Mouse (Mus musculus) embryonic facial prominence, embryonic 10.5 days (tissue): ENCODE measurements around the gene Ulbp1. TPM values are rescaled to one million over a fixed set of nuclear protein-coding genes. Genes with fewer than 3 reads are reported as not detected.
"Not testable (repeated sequence)": the region's sequence is repeated elsewhere in the genome, so short reads cannot be mapped to it uniquely, and the experiment has no call there.

Source experiments
- DNase-seq: peaks from one replicate; pipeline ENCODE4 v3.0.0-alpha.2; 2017; ENCODE audit warnings: low spot score
- H3K27ac ChIP-seq: fragments of 300-500 bp; sonication (generic); replicated peaks from 2 replicates; pipeline ENCODE4 v1.5.1; 2016; ENCODE audit warnings: mild to moderate bottlenecking
- H3K27me3 ChIP-seq: fragments of 300-500 bp; sonication (generic); replicated peaks from 2 replicates; pipeline ENCODE4 v1.6.1; 2016; ENCODE audit warnings: low read depth, mild to moderate bottlenecking; ENCODE audit not compliant: poor library complexity, severe bottlenecking
- H3K36me3 ChIP-seq: fragments of 300-500 bp; sonication (generic); replicated peaks from 2 replicates; pipeline ENCODE4 v1.6.1; 2016; ENCODE audit warnings: mild to moderate bottlenecking, moderate library complexity
- H3K4me1 ChIP-seq: fragments of 300-500 bp; sonication (generic); 2 replicates; pipeline ENCODE4 v1.6.1; 2016
- H3K4me3 ChIP-seq: fragments of 300-500 bp; sonication (generic); 2 replicates; pipeline ENCODE4 v1.5.1; 2016; ENCODE audit warnings: mild to moderate bottlenecking, moderate library complexity
- H3K9me3 ChIP-seq: fragments of 300-500 bp; sonication (generic); 2 replicates; pipeline ENCODE4 v1.6.1; 2016; ENCODE audit warnings: mild to moderate bottlenecking
- WGBS: fragments of 180-500 bp; shearing (Covaris S2); methylation state at CpG from one replicate; pipeline ENCODE4 v1.1.7; 2016; 5-methylcytosine and 5-hydroxymethylcytosine counted together
- polyA plus RNA-seq: library from polyadenylated mRNA; unstranded; fragments of >200 nt; fragmentation: Nextera tagmentation; extraction: Ambion mirVana; gene quantifications from 2 replicates; pipeline ENCODE4 v1.2.1, GENCODE M21; 2016

The Ulbp1 gene
- 0.86 and 0.93 TPM in 2 replicates for polyA plus RNA-seq

DNA sequence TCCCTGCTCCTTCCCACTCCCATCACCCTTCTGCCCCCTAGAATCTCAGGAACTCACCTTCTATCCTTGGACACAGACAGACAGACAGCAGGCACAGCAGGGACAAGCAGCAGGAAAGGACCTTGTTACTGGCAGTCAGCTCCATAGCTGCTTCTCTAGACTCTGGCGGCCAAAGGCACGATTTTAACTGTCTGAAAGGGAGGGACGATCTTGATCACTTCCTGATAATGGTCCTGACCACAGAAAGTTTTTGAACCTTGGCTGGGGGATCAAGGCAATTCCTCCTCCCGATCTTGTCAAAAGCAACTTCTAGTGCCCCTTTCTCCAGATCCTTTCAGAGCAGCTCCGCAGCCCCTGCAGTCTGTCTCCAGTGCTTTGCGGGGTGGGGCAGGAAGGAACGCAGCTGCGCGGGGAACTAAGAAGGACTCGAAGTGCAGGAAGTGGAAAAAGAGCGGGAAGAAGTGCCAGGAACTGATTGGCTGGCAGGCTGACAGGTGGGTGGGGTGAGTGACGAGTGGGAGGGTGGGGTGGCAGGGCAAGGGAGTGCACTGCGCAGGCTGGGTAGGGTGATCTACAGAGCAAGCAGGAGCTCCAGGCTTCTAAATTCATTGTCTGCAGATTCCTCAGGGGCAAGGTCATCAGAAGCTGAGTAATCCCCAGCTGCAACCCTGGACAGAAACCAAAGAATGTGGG, at the start of gene Ulbp1:
Gene Ulbp1 (minus strand): TSS at position 442 of the 693 bp plus-strand sequence.
- Histone ChIP-seq H3K9me3 (no peaks in the 10 kb centered on the region; the same call in 1 of the 2 replicates), H3K36me3 (no peaks in the 10 kb centered on the region), H3K4me3 (no peak within 1 kb of the TSS), H3K27me3 (no peaks in the 10 kb centered on the region), H3K4me1 (no peaks in the 10 kb centered on the region), H3K27ac (no peak within 1 kb of the TSS)
- WGBS, result 76% methylated on average over 13 of the region's 13 CpGs
- DNase-seq, result peak; percentile 19

DNA sequence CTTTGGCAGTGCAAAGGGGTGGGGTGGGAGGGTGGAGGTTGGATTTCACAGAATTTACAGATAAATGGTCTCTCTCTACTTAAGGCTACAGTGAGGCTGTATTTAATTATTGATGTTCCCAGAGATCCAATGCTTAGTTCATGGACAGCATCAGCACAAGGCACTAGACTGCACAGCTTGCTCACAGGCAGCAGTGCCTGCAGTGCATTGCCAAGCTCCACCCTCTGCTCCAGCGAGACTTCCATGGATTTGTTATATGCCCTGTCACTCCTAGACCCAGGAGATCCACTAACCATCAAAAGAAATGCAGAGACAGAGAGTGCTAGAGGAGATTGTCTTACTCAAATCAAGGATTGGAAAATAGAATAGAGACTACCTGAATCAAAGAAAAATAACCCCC, 24.7 kb upstream of the Ulbp1 start:
- not testable (repeated sequence) for H3K27ac ChIP-seq, H3K27me3 ChIP-seq, H3K4me3 ChIP-seq, DNase-seq, H3K4me1 ChIP-seq, H3K36me3 ChIP-seq, H3K9me3 ChIP-seq
- WGBS, result 34% methylated on average over 1 of the region's 1 CpGs

DNA sequence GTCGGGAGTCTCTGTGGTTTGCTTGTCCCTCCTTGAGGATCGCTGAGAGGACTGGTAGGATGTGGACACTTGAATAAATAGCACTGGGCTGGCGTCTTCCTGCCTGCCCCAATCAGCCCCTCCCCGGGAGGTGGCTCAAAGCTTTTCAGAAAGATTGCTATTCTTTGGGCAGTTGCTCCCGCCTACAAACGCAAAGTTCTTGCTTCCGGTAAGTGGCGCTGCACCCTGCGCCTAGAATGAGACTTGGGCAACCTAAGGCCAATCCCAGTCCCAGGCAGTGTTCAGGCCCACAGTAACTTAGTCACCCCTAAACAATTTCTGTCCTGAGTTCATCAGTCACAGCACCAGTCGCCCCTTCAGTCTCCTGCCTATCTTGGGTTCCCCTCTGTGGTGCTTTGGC, 18.9 kb upstream of the Ulbp1 start:
- not testable (repeated sequence) for H3K27ac ChIP-seq, H3K36me3 ChIP-seq, H3K4me1 ChIP-seq, H3K9me3 ChIP-seq
- H3K27me3 ChIP-seq, result peaks cover 25% of the 10 kb centered on the region
- peak overlapping the region; percentile 35 for H3K4me3 ChIP-seq
- DNase-seq, result peak; percentile 22
- WGBS, result 5% methylated on average over 10 of the region's 10 CpGs

DNA sequence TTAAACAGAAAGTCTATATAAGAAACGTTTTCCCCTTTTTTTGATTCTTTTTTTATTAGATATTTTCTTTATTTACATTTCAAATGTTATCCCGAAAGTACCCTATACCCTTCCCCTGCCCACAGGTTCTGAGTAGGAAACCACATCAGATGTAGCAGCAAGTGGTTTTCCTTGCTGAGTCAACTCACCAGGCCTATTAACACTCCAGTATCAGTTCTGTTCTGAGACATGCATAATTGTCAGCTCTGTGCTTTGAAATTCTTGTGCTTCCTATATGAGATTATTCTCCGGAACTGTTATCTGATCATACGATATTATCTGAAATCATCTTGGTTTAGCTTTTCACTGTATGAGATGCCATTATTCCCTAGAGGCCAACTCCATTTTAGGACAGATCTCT, 10.2 kb upstream of the Ulbp1 start:
- Histone ChIP-seq H3K27me3 (no peaks in the 10 kb centered on the region), H3K4me3 (no peak overlapping the region), H3K9me3 (0 out of 2 replicates have a peak, but pooled peaks cover 6% of the 10 kb centered on the region), H3K27ac (no peak overlapping the region), H3K36me3 (no peaks in the 10 kb centered on the region), H3K4me1 (no peaks in the 10 kb centered on the region)
- 68% methylated on average over 4 of the region's 4 CpGs for WGBS
- no peak for DNase-seq

DNA sequence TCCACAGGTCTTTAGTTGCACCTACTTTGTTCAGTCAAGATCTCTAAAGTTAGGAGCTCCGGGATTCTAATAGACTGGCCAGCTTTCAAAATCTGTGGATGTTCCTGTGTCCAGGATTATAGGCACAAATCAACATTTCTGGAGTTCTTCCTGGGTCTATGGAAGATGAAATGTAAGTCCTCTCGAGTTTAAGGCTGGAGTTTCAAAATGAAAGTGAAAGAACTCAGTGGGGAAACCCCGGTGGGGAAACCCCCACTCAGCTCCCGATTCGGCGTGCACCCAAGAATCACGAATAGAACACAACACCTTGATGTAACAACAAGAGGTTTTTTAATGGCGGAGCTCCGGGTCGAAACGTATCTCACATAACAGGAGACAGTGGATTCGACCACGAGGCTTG, 787 bp upstream of the Ulbp1 start:
- 93% methylated on average over 7 of the region's 13 CpGs for WGBS

DNA sequence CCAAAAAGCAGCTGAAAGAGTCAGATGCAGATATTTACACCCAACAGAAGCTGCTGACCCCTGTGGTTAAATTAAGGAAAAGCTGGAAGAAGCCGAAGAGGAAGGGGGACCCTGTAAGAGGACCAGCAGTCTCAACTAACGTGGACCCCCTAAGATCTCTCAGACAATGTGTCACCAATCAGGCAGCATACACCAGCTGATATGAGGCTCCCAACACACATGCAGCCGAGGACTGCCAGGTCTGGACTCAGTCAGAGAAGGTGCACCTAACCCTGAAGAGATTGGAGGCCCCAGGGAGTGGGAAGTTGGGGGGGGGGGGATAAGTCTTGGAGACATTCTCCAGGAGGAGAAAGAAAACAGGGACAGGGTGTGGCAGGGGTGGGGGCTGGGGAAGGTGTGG, 1.8 kb downstream of the Ulbp1 start:
- Histone ChIP-seq H3K36me3 (no peaks in the 10 kb centered on the region), H3K9me3 (no peaks in the 10 kb centered on the region; the same call in 1 of the 2 replicates), H3K4me1 (no peaks in the 10 kb centered on the region), H3K27ac (no peak overlapping the region), H3K4me3 (no peak overlapping the region), H3K27me3 (no peaks in the 10 kb centered on the region)
- WGBS, result 70% methylated on average over 3 of the region's 3 CpGs
- no peak for DNase-seq

More for the DNA sequence above, 787 bp upstream of the Ulbp1 start:
- DNase-seq, H3K4me1 ChIP-seq, H3K9me3 ChIP-seq, H3K4me3 ChIP-seq, H3K27me3 ChIP-seq, H3K36me3 ChIP-seq, H3K27ac ChIP-seq: not testable (repeated sequence)

DNA sequence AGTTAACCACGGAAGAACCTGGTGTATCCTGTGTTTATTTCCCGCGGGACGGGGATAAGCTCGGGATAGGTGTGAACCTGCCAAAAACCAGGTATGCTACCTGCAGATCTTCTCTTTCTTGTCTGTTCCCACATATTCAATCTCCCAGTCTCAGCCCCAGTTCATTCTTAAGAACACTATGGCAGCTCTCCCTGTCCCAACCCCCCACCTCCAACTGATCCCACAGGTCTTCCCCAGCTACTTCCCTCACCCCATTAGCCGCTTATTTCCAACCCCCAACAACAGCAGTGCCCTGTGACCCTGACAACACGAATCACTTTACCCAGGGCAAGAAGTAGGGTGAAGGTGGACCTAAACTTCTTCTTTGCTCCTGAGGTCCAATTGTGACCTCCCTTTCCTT, 3.0 kb downstream of the Ulbp1 start:
- 16% methylated on average over 7 of the region's 7 CpGs for WGBS
- Histone ChIP-seq H3K9me3 (no peaks in the 10 kb centered on the region; the same call in 1 of the 2 replicates), H3K27me3 (no peaks in the 10 kb centered on the region), H3K27ac (no peak overlapping the region), H3K4me3 (peak overlapping the region; percentile 37; the same call in 1 of the 2 replicates), H3K36me3 (no peaks in the 10 kb centered on the region), H3K4me1 (no peaks in the 10 kb centered on the region)
- DNase-seq, result peak; percentile 8

DNA sequence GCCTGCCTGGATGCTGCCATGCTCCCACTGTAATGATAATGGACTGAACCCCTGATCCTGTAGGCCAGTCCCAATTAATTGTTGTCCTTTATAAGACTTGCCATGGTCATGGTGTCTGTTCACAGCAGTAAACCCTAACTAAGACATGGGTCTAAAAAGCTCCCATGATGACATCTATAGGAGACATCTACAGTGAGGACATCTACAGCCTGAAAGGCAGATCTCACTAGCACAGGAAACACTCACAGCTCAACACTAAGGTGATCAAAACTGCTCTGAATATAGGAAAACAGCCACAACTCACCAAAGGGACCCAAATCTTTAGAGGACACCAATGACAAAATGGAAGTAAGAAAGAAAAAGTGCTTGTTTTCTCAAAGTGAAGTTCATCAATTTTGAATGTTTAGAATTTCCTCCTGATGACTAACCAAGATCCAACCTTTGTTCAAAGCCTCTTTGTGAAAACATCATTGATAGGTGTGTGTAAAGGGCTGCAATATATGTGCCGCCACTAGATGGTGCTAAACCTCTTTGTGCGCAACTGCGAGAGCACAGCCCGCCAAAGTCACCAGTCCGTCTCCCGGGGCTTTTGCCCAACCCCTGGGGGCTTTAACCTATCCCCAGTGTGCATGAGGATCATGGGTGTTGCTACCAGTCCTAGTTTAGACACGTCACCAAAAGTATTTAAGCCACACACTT, 3.6 kb downstream of the Ulbp1 start:
- DNase-seq, result peak; percentile 30
- H3K27ac ChIP-seq, H3K27me3 ChIP-seq, H3K4me1 ChIP-seq, H3K36me3 ChIP-seq, H3K9me3 ChIP-seq: not testable (repeated sequence)
- peak overlapping the region; percentile 37; the same call in 1 of the 2 replicates for H3K4me3 ChIP-seq
- under 1% methylated on average over 7 of the region's 7 CpGs for WGBS

DNA sequence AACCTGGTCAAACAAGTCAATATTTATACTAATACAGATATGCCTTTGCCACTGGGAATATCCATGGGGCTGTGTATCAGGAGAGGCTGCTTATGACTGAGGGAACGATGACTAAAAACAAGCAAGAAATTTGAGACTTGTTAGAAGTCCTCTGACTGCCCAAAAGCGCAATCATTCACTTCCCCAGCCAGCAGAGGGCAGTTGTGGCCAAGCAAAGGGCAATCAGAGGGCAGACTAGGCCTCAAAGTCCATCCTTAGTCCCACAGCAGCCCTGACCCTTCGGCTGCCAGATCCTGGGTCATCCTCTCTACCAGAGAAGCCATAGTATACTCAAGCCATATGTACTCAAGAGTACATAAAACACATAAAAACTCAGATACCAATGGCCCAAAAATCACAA, 11.4 kb downstream of the Ulbp1 start:
- Histone ChIP-seq H3K9me3 (peaks cover 10% of the 10 kb centered on the region), H3K27me3 (no peaks in the 10 kb centered on the region), H3K4me1 (no peaks in the 10 kb centered on the region), H3K36me3 (no peaks in the 10 kb centered on the region), H3K27ac (no peak overlapping the region), H3K4me3 (no peak overlapping the region)
- DNase-seq, result no peak
- 41% methylated on average over 3 of the region's 3 CpGs for WGBS

DNA sequence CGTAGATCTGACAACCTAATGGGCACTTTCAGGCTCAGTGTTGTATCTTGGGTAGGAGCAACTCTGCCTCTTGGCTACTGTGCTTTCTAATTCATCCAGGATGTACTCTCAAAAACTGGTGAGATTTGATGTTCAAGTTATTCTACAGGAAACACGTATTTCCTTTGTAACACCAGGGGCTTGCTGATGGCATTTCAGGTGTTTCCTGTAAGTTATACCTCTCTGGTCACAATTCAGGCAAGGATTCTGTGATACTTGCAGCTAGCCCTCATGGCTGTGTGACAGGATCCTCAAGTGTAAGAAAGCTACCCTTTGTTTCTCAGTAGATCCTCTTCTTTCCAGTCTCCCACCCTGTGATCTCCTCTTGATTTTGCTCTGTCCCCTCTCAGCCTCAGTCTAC, 34.5 kb downstream of the Ulbp1 start:
- H3K4me3 ChIP-seq, result no peak overlapping the region
- DNase-seq, result no peak
- H3K4me1 ChIP-seq, result no peaks in the 10 kb centered on the region
- H3K36me3 ChIP-seq, result no peaks in the 10 kb centered on the region
- no peaks in the 10 kb centered on the region for H3K27me3 ChIP-seq
- WGBS, result 75% methylated on average over 2 of the region's 2 CpGs
- H3K27ac ChIP-seq, result no peak overlapping the region
- H3K9me3 ChIP-seq, result no peaks in the 10 kb centered on the region

DNA sequence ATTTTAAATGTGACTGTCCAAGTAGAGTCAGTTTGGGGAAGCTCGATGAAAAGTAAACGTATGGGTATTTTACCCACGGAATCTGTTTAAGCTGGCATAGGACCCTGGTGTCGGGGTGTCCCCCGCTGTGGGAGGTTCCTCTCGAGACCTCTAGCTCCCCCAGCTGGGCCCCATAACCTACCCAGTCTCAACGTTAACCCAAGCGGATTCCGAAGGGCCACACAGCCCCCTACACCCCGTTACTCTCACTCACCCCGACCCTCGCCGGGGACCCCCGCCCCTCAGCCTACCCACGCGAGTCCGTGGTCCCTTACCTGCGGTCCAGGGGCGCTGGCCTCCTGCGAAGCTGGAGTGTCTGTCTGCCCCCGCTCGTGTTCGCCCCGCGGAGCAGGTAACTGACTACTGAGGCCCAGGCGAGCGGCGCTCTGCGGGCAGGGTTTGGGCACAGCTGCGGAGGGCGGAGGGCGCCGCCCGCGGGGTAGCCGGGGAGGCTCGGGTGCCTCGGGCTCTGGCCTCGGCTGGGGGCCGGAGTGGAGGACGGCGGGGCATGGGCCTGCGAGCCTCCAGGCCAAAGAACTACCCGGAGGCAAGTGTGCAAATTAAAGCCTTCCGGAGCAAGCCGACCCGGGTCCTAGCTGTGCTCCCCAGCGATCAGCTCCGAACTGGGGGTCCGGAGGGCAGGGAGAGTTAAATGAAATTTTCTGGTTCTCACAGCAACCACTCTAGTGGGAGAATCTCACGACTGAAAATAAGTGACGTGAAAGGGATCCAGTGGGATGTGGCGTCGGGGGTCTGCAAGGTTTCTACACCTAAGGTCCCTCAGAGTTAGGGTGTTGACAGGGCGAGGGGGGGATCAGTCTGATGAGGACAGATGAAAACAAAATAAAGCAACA, 80.0 kb downstream of the Ulbp1 start:
- H3K36me3 ChIP-seq, result no peaks in the 10 kb centered on the region
- peaks cover 52% of the 10 kb centered on the region for H3K27me3 ChIP-seq
- 6% methylated on average over 55 of the region's 55 CpGs for WGBS
- DNase-seq, result peak; percentile 43
- H3K27ac ChIP-seq, result no peak overlapping the region; the same call in 1 of the 2 replicates
- peaks cover 26% of the 10 kb centered on the region for H3K4me1 ChIP-seq
- H3K9me3 ChIP-seq, result peaks cover 4% of the 10 kb centered on the region; the same call in 1 of the 2 replicates
- H3K4me3 ChIP-seq, result peak overlapping the region; percentile 72
